Mouse (Mus musculus) kidney, adult 2 months (tissue): ENCODE results near the gene Pmepa1.

Source experiments
- CTCF ChIP-seq: fragments of 200-500 bp; conservative IDR thresholded peaks from 2 replicates; pipeline ENCODE4 v1.5.1; 2011; ENCODE audit warnings: low read depth, mild to moderate bottlenecking, control low read depth, low read length, moderate library complexity, mixed read lengths; ENCODE audit not compliant: insufficient read depth, insufficient read length
- POLR2A ChIP-seq: fragments of 200-500 bp; IDR thresholded peaks from one replicate; pipeline ENCODE4 v1.6.1; 2011; ENCODE audit warnings: low read depth, low read length, control low read depth

DNA sequence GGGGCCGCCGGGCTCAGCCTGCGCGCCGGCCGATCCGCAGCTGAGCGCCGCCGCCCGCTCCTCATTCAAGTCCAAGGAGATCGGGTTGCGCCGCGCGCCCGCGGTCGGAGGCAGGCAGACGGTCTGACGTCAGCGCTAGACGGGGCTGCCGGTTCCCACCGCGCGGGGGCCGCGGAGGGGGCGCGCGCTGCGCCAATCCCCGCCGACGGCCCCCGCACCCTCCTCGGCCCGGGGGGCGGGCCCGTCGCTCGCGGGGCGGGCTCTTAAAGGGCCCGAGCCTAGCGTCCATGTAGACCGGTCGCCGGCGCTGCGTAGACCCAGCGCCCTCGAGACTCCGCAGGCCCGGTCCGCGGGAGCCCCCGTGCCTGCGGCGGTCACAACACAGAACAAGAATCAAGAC is at the start of gene Pmepa1:
- TF ChIP-seq POLR2A (peak; percentile 53), CTCF (no peak)
